Mouse (Mus musculus) central nervous system, embryonic 18 days (tissue): ENCODE results near the gene Thap3. TPM values are rescaled to one million over a fixed set of nuclear protein-coding genes. Genes with fewer than 3 reads are reported as not detected.

ENCODE experiments used
- polyA plus RNA-seq: library from polyadenylated mRNA; depleted of rRNA; stranded (reverse); fragments of >200 nt; gene quantifications from 2 replicates; pipeline ENCODE4 v1.2.3, GENCODE M21; 2012; rRNA removed

Gene Thap3
- polyA plus RNA-seq: 40.3 and 45.0 TPM in 2 replicates

GRCm38 (mm10) chr4:151988342-151989109 is at the start of gene Thap3:
Thap3 (minus strand) TSS chr4:151988997.

GRCm38 (mm10) chr4:152038225-152038984 is 49.6 kb upstream of the Thap3 start, which contains the start of gene Tas1r1:
Tas1r1 (minus strand) TSS chr4:152038568.

GRCm38 (mm10) chr4:152027524-152027923 is 38.7 kb upstream of the Thap3 start, which contains the start of gene Zbtb48:
Zbtb48 (minus strand) TSS chr4:152027671.

GRCm38 (mm10) chr4:152008622-152009075 is 19.9 kb upstream of the Thap3 start, which contains the start of gene Klhl21:
Klhl21 (plus strand) TSS chr4:152008803.

GRCm38 (mm10) chr4:151996173-151996950 is 7.6 kb upstream of the Thap3 start, which contains the start of gene Phf13:
Phf13 (minus strand) TSS chr4:151996258.

GRCm38 (mm10) chr4:151933505-151934214 is 55.1 kb downstream of the Thap3 start, which contains the start of gene Dnajc11:
Dnajc11 (plus strand) TSS chr4:151933691.

Other genes with a start within 250 kb of the Thap3 start
- 83.7 and 87.4 TPM in 2 replicates for gene Camta1, start 127.1 kb downstream of the Thap3 start, polyA plus RNA-seq
- 73.1 and 75.2 TPM in 2 replicates for gene Dnajc11, start 55.3 kb downstream of the Thap3 start, polyA plus RNA-seq
- 15.2 and 16.2 TPM in 2 replicates for gene Phf13, start 7.3 kb upstream of the Thap3 start, polyA plus RNA-seq
- gene Klhl21, start 19.8 kb upstream of the Thap3 start, polyA plus RNA-seq: 4.7 and 4.8 TPM in 2 replicates
- 27.6 and 29.1 TPM in 2 replicates for gene Zbtb48, start 38.7 kb upstream of the Thap3 start, polyA plus RNA-seq
- gene Tas1r1, start 49.6 kb upstream of the Thap3 start, polyA plus RNA-seq: 0.45 and 0.56 TPM in 2 replicates
- gene Nol9, start 50.3 kb upstream of the Thap3 start, polyA plus RNA-seq: 22.1 and 22.2 TPM in 2 replicates
- 13.2 and 14.8 TPM in 2 replicates for gene Plekhg5, start 83.5 kb upstream of the Thap3 start, polyA plus RNA-seq
- gene Tnfrsf25, start 126.9 kb upstream of the Thap3 start, polyA plus RNA-seq: 3.6 and 4.4 TPM in 2 replicates
- gene Espn, start 163.4 kb upstream of the Thap3 start, polyA plus RNA-seq: 0.30 and 0.36 TPM in 2 replicates
- 0.03 and 0.04 TPM in 2 replicates for gene Hes2, start 169.9 kb upstream of the Thap3 start, polyA plus RNA-seq
- 276 and 301 TPM in 2 replicates for gene Acot7, start 189.1 kb upstream of the Thap3 start, polyA plus RNA-seq